Mouse (Mus musculus): ENCODE measurements around the gene Bdp1.
A peak's percentile ranks its signal among the peaks of the same experiment; 100 is the strongest.

The Bdp1 gene

GRCm38 (mm10) chr13:100001790-100002196 is 102.1 kb downstream of the Bdp1 start:
- peak; percentile 77 to 80 for DNase-seq (ENCODE audit: low spot score in 2 of 2)

- DNase-seq (ENCODE audit: low spot score in 2 of 2) = no peak
Measured at GRCm38 (mm10) chr13:99999078-99999477, 104.8 kb downstream of the Bdp1 start.

DNA sequence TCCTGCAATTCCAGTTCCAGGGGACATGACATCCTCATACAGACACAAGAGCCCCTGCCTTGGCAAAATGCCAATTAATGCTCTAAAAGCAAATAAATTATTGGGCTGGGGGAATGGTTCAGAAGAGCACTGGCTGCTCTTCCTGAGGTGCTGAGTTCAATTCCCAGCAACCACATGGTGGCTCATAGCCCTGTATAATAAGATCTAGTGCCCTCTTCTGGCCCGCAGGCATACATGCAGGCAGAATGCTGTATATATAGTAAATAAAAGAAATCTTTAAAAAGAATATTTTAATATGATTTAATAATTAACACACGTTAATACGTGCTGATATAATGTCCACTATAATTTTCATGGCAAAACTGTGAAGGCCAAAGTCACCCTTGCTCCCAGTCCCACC is 105.8 kb downstream of the Bdp1 start:
- no peak for DNase-seq (ENCODE audit: low spot score in 2 of 2)

DNA sequence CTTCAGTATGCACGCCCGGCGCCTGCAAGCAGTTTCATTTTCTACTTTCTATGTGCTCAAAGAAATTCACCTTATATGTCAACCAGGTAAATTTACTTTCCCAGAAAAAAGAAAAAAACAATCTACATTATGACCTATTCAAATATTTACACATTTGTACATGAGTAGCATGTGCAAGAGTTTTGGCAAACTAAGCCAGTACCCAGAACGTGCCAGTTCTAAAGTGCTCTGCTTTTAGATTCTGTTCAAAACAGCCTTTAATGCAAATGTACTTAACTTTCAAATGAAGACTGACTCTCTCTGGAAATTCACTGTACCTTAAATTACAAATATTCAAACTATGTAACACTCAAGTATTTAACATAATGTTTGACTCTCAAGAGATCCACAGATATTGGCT is 114.3 kb downstream of the Bdp1 start:
- no peak for DNase-seq (ENCODE audit: low spot score in 2 of 2)

DNA sequence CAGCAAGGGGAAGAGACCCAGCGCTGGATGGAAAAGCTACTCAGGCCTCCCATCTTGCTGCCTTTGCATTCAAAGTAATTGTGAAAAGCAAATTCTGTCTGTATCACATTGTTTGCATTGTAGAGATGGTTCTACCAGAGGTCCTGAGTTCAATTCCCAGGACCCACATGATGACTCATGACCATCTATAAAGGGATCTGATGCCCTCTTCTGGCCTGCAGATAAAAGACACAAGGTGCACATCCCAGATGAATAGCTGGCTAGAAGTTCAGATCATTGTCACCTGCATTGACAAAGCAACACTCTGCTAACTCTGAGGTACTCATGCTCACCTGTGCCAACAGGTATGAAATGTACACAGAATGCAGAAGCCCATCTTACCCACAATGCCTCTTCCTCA is 120.5 kb downstream of the Bdp1 start:
- no peak for DNase-seq (ENCODE audit: low spot score in 2 of 2)

GRCm38 (mm10) chr13:99979406-99979805 is 124.5 kb downstream of the Bdp1 start:
- no peak for DNase-seq (ENCODE audit: low spot score in 2 of 2)

- DNase-seq (ENCODE audit: low spot score in 2 of 2) = no peak
Measured at GRCm38 (mm10) chr13:99970089-99970488, 133.8 kb downstream of the Bdp1 start.

All from spleen, postnatal 36 days (tissue).